In the genomic region with DNA sequence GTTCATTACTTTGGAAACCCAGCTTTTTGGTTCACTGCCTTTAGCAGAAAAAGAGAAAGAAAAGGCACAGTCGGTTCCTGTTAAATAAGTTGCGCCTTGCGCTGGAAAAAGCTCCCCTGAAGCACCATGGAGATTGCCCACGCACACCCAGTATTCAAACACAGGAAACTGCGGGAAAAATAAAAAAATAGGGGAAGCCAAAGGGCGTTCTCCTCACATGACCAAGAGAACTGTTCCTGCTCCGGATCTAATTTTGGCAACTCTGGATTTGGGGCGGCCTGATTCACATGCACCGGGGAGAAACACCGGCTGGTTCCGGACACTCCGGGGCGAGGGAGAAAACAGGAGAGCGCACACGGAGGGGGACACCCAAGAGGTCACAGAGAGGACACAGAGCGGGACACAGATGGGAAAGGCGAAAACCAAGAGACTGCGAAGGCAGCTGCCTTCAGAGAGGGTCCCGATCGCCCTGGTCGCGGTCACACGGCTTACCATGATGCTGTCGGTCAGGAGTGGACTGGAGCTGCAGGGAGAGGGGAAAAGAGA, we compare ENCODE assay signal across 8 mouse cellular contexts. TPM values are rescaled to one million over a fixed set of nuclear protein-coding genes. Genes with fewer than 3 reads are reported as not detected.
DNase-seq lines count a peak whose midpoint lies in the region; ATAC-seq lines count a peak whose summit lies in the region.

No protein-coding gene starts in this region.

- DNase-seq in adrenal gland, adult 8-10 months: peak; percentile 42
- DNase-seq in adrenal gland, postnatal 4 days (ENCODE audit: low spot score in 2 of 2): no peak
- DNase-seq in adrenal gland, postnatal 25 days: peak; percentile 23
- peak; percentile 34 to 75 for DNase-seq in frontal cortex, adult 2 months (ENCODE audit: extremely low spot score in 1 of 2, low spot score in 1 of 2)
- DNase-seq in hindbrain, embryonic 11.5 days (ENCODE audit: low spot score): no peak
- DNase-seq in layer of hippocampus, postnatal 14 days (ENCODE audit: low spot score in 2 of 2): peak; percentile 29
- DNase-seq in lung, postnatal 36 days: peak; percentile 72
- peak; percentile 50 for DNase-seq in skeletal muscle tissue, adult 2 months (ENCODE audit: low read depth, low spot score)

- H3K4me1 ChIP-seq in hindbrain, embryonic 11.5 days (replicated peaks; ENCODE audit: control insufficient read depth, insufficient read depth, low read length): no peaks in the 10 kb centered on the region; the same call in 1 of the 2 replicates

- WGBS in hindbrain, embryonic 11.5 days: 2% methylated on average over 24 of the region's 24 CpGs

- H3K27ac ChIP-seq in hindbrain, embryonic 11.5 days (ENCODE audit: low read depth, low read length): no peak overlapping the region

- ATAC-seq in hindbrain, embryonic 11.5 days (ENCODE audit: low FRiP score): no peak; the same call in 1 of the 2 replicates

- H3K27me3 ChIP-seq in hindbrain, embryonic 11.5 days (ENCODE audit: control insufficient read depth, insufficient read depth, low read length): no peaks in the 10 kb centered on the region

- peak overlapping the region; percentile 63 for H3K4me3 ChIP-seq in hindbrain, embryonic 11.5 days (ENCODE audit: low read depth, low read length)

- H3K9me3 ChIP-seq in hindbrain, embryonic 11.5 days (ENCODE audit: control insufficient read depth, low read length): no peaks in the 10 kb centered on the region

- peak overlapping the region; percentile 58 for H3K9ac ChIP-seq in hindbrain, embryonic 11.5 days (ENCODE audit: low read depth, low read length)

- H3K4me2 ChIP-seq in hindbrain, embryonic 11.5 days (replicated peaks; ENCODE audit: low read depth, low read length): peak overlapping the region; percentile 87

- H3K36me3 ChIP-seq in hindbrain, embryonic 11.5 days (ENCODE audit: control insufficient read depth, insufficient read depth, low read length): no peaks in the 10 kb centered on the region

RNA-seq across cellular contexts. Expression of a gene that starts 0.7 kb away (rescaled TPM):
- total RNA-seq in adrenal gland, adult 8-10 months (2022): 100 to 1,000 TPM; 433 to 500 (median 466) TPM
- total RNA-seq in adrenal gland, postnatal 4 days (2021): 100 to 1,000 TPM; 338 to 365 TPM
- total RNA-seq in adrenal gland, postnatal 25 days (2021): 592 and 680 TPM in 2 replicates
- polyA plus RNA-seq in frontal cortex, adult 2 months (2012; rRNA removed): 97.6 and 113 TPM in 2 replicates
- polyA plus RNA-seq in hindbrain, embryonic 11.5 days (2014; fragmentation: Nextera tagmentation; extraction: Ambion mirVana): 103 and 121 TPM in 2 replicates
- 10 to 100 TPM; 42.6 to 44.8 TPM for total RNA-seq in layer of hippocampus, postnatal 14 days (2021)

RNA-seq across cellular contexts. Expression of a gene that starts 0.7 kb away (rescaled TPM):
- total RNA-seq in adrenal gland, adult 8-10 months (2022): 1 to 10 TPM in 2 of 4 experiments, under 1 TPM in 2; 0.52 to 1.8 (median 0.86) TPM
- total RNA-seq in adrenal gland, postnatal 4 days (2021): 1 to 10 TPM; 2.8 to 3.5 TPM
- 1.1 and 1.8 TPM in 2 replicates for total RNA-seq in adrenal gland, postnatal 25 days (2021)
- 0.15 TPM in 1 of 2 replicates, not detected in the other for polyA plus RNA-seq in frontal cortex, adult 2 months (2012; rRNA removed)
- polyA plus RNA-seq in hindbrain, embryonic 11.5 days (2014; fragmentation: Nextera tagmentation; extraction: Ambion mirVana): 0.45 and 0.95 TPM in 2 replicates
- under 1 TPM in 1 of 2 experiments, not detected in 1; 0.37 TPM for total RNA-seq in layer of hippocampus, postnatal 14 days (2021)

RNA-seq across cellular contexts. Expression of a gene that starts 46.6 kb away (rescaled TPM):
- not detected for total RNA-seq in adrenal gland, adult 8-10 months (2022)
- under 1 TPM; 0.37 to 0.53 TPM for total RNA-seq in adrenal gland, postnatal 4 days (2021)
- total RNA-seq in adrenal gland, postnatal 25 days (2021): not detected in 2 replicates
- 19.2 and 19.5 TPM in 2 replicates for polyA plus RNA-seq in frontal cortex, adult 2 months (2012; rRNA removed)
- polyA plus RNA-seq in hindbrain, embryonic 11.5 days (2014; fragmentation: Nextera tagmentation; extraction: Ambion mirVana): 0.34 and 0.70 TPM in 2 replicates
- total RNA-seq in layer of hippocampus, postnatal 14 days (2021): 1 to 10 TPM; 1.5 to 1.9 TPM

Comparison
In these comparisons a context has a peak if more than half of its experiments do, and no peak if none do; other contexts are left out.
1. DNase-seq: peak in adrenal gland, adult 8-10 months (single experiment), adrenal gland, postnatal 25 days (single experiment), frontal cortex, adult 2 months (2 of 2), layer of hippocampus, postnatal 14 days (2 of 2), lung, postnatal 36 days (single experiment) and skeletal muscle tissue, adult 2 months (single experiment); none in adrenal gland, postnatal 4 days (0 of 2) and hindbrain, embryonic 11.5 days (single experiment).
2. RNA of a gene that starts 0.7 kb away (total RNA-seq): 592 to 680 TPM in adrenal gland, postnatal 25 days, 433 to 500 TPM in adrenal gland, adult 8-10 months and 338 to 365 TPM in adrenal gland, postnatal 4 days; 42.6 to 44.8 TPM in layer of hippocampus, postnatal 14 days; every median in the first group is over 4 times any median in the second.